Mouse (Mus musculus) urinary bladder, adult 18-20 months (tissue): ENCODE results near the gene Pou2f2.

ENCODE experiments used
- DNase-seq, 2 experiments: peaks; one replicate each; pipeline ENCODE4 v3.0.0; 2022; ENCODE audit warnings: low spot score in 2 of 2, mixed read lengths in 2 of 2

Pou2f2 gene

DNA sequence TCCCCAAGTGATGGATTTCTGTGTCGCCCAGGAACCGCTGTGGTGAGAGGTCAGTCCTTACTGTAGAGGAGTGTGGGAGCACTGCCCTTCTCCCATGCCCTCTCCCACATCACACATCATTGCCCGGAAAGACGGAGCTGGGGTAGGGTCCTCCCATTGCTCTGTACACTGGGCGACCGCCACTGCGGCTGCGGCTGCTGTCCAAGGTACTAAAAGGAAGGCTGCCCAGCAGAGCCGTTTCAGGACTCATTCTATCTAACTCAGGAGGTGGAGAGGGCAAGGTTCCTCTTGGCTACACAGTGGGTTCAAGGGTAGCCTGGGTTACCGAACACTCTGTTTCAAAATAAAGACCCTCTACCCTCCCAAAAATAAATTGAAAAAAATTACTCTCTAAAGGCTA is 33.6 kb downstream of the Pou2f2 start:
- DNase-seq, result no peak

DNA sequence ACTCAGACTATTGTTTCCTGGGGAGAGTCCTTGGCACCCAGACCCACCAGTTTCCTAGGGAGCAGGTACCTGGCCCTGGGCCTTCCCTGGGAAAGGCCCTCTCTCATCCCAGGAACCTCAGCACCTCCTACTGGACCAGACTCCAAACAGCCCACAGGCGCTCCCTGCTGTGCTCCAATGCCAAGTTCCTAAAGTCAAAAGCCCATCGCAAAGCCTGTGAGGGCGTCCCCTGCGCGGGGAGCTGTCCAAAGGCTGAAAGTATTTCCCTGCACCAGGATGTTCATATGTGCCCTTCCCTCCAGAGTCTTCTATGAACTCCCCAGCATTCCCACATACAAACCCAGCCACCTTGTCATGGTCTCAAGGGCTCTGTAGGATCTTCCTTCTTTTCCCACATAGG is 37.8 kb downstream of the Pou2f2 start:
- peak in 1 of 2 experiments; percentile 19 for DNase-seq

DNA sequence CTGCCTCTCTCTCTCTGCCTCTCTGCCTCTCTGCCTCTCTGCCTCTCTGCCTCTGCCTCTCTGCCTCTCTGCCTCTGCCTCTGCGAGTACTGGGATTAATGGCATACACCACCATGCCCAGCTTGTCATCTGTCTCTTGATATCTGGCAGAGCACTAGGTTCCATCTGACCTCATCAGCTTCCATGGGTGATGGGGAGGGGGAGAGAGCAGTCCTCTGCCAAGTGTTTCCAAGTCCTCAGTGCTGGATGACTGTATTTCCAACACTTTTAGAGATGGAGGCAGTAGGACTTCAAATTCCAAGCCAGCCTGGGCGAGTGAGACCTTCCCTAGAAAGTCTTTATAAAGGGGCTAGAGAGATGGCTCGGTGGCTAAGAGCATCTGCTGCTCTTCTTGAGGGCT is 42.0 kb downstream of the Pou2f2 start:
- no peak for DNase-seq

DNA sequence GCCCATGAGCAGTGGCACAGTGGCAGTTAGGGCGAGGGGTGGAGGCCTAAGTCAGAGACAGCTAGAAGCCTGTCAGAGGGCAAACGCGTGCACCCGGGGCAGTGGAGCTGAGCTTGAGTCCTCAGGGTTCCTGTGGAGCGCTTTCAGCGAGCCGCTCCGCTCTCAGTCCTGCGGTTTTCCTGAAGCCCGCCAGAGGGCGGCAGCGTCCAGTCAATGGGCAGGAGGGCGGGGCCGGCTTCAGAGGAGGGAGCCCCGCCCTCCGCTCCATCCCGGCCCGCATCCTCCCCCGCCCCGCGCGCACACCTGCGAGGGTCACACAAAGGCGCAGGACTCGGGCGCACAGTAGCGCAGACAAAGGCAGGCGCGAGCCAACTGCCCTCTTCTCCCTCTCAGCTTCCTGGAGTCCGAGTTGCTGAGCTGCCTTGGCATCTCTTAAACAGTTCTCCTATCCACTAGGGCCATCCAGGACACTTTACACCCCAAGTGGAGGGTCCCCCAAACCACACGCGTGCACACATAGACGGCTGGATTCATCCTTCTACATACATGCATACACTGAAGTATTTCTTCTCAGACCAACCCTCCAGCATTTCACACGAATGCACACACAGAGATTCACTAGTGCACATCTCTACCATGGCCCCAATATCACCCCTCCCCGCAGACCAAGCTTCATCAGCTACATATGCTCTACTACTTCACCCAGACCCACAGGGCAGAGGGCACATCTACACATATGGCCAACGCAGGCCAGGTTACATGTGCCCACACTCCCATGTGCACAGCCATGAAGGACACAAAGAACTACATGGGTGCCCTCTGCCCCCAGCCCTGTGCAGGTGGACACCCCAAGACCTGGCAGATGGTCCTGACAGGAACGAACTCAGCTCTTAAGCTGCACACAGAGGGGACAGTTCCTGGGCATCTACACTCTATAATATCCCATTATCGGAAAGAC is 46.2 kb downstream of the Pou2f2 start:
- peak; percentile 60 to 70 for DNase-seq

DNA sequence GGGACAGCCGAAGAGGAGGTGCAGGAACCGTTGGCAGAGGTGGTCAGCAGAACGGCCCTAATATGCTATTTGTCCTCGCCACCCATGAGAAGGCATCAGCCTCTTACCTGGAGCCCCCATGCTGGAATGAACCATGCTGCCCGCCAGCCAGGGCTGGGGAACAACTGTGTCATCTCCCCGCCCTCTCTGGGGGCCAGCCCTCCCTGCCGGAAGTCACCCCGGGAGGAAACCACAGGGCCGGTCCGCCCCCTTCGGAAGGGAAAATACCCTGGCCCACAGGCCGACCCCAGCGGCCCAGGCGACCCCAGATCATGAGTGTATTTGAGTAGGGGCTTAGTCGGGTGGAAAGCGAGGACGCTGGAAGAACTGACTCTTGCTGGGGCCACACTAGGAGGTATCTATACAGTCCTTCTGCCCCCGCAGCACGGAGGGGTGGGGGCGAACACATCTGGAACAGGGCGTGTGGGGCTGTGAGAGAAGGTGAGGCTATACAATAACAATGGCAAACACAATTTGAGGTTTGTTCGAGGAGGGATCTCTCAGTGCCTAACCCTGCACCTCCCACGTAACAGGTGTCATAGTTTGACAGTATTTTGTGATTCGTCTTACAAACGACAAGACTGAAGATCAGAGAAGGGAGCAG is 47.1 kb downstream of the Pou2f2 start:
- no peak for DNase-seq

DNA sequence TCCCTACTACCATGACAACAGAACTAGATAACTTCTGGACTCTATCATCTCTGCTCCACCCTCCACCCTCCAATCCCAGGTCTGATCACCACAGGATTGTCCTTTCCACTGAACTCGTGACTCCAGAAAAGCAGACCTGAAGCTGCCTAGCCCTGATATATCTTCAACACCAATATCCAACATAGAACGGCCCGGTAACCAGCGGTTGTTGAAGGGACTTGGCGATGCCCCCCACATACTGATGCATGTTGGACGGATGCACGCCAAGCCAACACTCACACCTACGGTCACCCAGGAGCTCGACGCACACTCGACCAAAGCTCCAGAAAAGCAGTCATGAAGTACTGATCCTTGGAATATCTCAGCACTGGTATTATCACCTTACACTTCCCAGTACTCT is 48.3 kb downstream of the Pou2f2 start:
- DNase-seq, result no peak

DNA sequence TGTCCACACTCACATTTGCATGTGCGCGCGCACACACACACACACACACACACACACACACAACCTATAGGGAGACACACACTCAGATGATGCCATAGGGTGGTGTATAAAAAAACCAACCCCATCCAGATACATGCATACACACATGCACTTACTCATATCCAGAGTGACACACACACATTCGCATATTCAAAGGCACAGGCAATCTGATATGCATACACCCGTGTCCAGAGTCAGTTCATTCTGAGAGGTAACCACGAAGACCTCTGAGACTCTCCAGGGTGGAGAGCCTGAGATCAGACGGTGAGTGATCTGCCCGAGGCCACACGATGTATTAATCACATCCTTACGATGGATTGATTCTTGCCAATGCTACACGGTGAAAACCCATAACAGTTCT is 49.0 kb downstream of the Pou2f2 start:
- DNase-seq, result no peak

DNA sequence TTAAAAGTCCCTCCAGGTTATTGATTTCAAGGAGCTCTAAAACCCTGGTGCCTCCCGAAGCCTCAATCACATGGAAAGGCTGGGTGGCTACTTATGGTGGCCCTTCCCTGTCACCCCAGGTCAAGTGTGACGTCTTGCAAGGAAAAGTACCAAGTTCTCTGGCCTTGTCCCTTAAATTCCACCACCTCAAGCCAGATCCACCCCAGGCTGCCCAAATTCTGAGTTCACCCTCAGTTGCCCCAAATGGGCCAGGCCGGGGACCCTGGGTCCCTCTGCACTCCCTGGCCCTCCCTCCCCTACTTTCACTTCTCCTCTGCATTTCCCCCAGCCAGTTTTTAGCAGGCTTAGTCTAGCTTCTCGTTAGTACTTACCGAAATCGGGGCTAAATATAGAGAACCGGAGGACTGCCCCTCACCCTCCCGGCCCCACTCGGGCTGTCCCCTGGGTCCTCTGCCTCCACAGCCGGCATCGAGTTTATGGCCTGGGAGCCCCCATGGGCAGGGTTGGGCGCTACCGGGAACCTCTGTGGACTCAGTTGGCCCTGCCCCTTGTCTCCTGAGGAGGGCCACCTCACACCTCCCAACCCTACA is 50.0 kb downstream of the Pou2f2 start:
- DNase-seq, result no peak

DNA sequence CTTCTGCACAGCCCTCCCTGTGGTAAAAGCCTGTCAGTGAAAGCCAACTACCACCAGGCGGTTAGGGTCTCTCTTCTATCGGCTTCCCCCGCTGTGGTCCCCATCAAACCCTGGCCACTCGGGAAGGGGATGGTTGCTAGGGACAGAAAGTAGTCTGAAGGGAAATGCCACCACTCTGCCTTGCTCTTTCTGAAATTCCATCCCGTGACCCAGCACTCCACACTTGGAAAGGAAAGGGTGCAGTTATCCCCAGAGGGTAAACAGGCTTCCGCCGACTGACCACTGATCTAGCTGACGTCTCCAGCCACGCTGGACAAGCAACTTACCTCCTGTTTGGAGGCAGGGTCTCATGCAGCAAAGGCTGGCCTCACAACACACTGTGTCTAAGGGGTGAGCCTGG is 51.6 kb downstream of the Pou2f2 start:
- no peak for DNase-seq

DNA sequence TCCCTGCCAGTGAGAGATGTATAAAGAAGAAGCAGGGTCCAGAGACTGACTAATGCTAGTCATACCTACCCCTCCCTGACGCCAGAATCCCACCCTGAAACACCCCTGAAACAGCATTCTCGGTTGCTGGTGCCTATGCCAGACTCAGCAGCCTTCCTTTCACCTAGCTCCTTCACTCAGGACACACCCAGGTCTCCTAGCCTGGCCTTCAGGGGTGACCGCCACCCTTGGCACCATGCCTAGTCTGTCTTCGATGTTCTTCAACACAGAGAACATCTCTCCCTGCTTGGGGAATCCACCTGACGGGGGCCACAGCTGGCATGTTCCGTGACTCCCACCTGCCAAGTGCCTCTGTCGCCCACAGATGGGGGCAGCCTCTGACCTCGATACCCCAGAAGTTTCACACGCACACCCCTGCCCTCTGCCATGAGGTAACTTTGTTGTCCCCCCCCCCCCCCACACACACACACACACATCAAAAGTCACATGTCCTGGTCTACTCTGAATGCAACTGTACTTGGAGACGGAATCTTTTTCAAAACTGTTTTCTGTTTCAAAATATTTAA is 53.7 kb downstream of the Pou2f2 start:
- DNase-seq, result no peak

DNA sequence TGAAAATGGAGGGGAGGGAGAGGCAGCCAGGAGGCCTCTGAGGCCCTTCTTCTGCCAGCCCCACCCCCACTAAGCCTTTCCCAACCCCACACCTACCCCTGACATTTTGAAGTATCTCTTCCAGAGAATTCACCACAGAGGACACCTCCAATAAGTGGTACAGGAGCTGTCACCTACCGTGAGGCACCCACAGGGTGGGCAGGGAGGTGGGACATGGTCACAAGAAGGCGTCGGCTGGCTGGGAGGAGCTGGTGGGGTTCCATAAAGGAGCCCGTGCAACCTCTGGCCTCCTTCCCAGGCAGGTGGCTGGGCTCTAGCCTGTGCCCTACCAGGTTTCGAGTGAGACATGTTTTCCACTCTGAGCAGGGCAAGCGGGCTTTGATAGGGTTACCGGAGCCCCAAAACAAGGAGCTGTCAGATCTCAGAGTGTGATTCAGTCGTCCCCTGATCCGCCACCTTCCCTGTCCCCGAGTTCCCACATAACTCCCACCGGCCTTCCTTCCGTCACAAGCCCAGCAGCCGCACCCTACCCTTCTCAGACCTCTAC is 58.2 kb downstream of the Pou2f2 start:
- no peak for DNase-seq

DNA sequence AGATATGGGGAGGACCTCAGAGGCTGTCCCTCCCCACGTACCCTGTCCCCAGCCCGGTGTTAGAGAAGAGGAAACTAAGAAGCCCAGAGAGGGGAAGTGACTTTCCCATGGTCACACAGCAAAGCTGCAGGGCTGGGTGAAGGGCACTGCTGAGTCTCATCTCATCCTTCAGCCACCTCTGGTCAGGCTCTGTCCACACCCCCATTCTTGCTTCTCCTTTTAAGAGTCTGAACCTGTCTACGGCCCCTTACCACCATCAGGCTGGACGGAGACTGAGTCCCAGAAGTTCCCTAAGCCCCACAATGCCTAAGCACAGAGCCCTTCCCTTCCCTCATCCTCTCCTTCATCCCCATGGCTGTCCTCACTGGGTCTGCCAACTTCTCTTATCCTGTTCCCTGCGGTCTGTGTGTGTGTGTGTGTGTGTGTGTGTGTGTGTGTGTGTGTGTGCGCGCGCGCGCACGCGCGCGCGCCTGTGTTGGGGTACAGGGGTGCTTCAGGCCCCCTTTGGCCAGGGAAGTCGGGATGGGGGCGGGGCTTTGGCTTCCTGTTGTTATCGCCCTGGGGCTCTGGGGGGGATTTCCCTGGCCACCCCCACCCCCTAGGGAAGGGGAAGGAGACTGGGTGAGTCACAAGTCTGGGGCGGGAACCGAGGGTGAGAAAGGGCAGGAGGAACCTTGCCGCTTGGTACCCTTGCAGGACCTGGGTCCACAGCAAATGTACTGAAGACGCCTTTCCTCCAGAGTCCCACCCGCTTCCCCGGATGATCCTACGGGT is 59.3 kb downstream of the Pou2f2 start:
- DNase-seq, result no peak

DNA sequence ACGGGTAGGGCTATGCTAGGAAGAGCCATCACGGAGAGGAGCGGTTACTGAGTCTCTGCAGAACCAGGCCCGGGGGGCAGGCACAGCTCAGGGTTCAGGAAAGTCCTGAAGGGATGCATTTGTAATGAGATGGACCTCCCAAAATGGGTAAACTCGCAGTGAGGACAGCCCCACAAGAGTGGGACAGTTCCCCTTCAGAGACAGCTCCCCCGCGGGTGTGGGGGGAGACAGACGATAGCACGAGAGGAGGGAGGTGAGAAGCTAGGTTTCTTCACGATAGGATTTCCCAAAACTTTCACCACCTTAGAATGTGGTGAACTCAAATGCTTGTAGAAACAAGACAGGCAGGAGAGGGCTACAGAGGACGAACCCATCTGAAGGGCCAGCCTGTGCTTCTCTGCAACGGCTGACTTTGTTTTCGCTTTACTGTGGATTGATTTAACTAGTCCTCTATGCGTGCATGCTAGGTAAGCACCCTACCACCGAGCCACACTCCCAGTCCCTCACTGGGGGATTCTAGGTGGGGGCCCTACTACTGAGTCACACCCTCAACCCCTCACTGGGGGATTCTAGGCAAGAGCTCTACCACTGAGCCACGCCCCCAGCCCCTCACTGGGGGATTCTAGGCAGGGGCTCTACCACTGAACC is 66.4 kb downstream of the Pou2f2 start:
- no peak for DNase-seq

DNA sequence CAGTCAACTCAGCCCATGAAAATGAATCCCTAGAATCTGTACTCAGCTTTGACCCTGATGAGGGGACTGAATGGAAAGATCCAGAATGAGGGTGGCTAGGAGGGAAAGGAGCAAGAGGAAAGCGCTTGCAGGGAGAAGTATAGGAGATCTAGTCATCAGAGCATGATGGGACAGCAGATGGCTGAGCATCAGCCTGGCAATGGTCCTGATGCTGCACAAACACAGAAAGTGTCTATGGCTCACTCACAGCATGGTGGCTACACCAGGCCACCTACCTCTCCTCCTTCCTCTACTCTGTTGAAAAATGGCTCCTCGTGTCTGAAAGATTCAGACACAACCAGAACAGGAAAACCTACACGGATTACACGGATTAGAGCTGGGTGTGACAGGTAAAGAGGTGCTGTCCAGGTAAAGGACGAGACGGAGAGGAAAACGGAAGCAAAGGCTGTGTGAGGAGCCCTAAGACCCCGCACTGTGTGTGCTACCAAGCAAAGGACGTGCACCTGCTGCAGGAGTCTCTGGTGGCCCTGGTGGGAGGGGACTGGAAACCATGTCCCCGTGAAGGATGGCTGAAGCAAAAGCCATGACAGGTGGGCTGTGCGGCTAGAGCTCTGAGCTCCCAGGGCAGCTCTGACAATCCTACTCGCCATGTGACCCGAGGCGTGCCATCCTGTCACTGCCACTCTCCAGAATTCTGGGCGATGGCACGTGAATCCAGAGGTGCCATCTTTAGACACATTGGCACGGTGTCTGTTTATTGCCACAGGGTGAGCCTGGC is 67.2 kb downstream of the Pou2f2 start:
- DNase-seq, result no peak

DNA sequence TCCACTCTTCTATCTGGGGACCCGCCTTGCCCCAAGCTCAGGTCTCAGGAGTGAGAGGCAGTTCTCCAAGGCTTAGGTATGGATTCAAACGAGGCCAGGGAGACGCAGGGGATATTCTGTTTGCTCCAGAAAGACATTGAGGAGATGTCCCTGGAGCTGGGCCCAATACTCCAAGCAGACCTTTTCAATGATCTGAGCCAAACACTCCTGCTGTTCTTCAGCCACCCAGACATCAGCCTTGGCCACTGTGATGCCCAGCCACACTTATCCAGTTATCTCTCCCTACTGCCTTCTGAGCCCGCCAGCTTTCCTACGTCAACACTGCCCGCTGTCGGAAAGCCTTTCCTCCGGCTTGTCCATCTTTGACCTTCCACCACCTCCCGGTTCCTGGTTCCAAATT is 69.2 kb downstream of the Pou2f2 start:
- DNase-seq, result no peak

DNA sequence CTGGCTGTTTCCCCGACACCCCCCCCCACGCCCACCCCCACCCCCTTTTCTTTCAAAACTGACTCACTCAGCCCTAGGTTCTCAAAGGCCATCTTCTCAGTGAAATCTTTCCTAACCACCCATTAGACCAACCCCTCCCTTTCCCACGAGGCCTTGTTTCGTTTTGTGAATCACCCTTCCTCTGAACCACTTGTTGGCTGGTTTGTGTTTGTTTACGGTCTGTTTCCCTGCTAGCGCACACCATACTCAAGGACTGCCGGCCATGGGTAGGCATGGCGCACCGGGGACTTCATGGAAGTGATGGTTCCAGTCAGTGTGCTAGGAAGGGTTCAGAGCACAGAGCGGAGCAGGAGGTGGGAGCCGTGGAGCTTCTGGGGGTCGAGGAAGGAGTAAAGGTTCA is 70.2 kb downstream of the Pou2f2 start:
- no peak for DNase-seq

DNA sequence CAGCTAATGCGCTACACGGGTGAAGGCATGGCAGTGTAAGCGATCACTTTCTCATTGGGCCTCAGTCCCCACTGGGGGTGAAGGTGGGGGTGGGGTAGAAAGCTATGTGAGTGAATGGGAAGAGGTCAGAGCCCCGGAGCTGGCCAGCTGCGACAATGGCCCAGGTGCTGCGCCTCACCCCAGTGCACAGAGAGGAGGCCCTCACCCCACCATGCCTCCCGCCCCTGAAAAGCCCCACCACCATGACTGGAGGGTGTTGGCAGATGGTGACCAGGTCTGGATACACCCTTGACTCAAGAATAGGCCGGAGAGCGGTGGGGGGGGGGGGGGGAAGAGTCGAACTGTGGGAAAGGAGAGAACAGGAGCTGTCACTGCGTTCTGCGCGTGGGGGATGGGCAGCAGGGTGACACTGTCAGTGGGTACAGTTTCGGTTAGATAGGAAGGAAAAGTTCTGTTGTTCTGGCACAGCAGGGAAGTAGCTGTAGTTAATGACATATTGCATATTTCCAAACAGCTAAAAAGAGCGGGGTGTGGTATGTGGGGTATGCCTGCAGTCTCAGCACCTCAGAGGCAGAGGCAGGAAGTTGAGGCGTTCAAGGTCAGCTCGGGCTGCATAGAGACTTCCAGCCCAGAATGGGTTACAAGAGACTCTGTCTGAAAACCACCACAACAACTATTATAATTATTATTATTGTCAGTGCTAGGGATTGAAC is 72.6 kb downstream of the Pou2f2 start:
- DNase-seq, result no peak

DNA sequence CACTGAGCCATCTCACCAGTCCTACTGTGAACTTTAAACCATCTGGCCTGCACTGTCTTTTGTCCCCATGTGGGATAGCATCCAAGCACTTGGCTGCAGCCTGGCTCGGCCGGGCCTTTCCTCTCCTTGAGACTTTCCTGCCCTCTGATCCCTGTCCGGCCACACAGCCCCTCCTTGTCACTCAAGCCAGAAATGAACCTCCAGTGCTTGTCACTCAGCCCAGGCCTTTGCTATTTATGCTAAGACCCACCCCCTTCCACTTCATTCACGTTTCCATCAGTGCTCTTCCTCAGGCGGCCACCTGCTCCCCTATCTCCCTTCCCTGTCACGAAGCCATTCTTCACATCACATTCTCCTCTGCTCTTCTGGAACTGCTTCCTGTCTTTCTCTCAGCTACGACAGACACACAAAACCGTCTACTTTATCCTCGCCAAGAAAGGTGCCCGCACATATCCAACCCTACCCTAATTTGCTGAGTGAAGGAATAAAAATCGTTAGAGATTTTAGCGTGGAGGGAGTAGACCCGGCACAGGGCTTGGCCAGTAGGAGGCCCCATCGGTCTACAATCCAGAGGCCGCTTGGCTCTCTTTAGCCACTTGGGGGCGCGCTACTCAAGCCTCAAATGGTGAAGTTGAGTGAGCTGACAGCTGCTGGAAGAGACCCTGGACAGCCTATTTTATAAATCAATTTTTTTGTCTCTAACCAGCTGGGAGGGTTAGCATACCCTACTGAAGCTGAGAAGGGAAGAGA is 73.9 kb downstream of the Pou2f2 start:
- DNase-seq, result peak in 1 of 2 experiments; percentile 55

DNA sequence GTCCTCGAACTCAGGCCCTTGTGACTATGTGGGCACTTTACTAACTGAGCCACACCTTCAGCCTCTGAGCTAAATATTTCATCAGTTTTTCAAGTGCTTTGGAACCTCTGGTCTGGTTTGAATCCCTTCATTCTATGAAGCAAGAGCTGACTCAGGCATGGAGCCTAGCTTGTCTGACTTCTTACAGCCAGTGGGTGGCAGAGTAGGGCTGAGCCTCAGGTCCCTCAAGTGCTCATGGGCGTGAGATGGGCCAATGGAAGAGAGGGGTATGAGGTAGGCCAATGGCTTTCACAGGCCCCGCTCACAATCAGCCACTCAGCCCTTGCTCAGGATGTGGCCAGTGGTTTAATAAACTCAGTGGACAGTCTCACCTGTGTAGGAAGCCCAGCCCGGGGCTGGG is 79.9 kb downstream of the Pou2f2 start:
- DNase-seq, result no peak
